Comparison of ENCODE assay signal across 9 mouse cellular contexts in the genomic region with DNA sequence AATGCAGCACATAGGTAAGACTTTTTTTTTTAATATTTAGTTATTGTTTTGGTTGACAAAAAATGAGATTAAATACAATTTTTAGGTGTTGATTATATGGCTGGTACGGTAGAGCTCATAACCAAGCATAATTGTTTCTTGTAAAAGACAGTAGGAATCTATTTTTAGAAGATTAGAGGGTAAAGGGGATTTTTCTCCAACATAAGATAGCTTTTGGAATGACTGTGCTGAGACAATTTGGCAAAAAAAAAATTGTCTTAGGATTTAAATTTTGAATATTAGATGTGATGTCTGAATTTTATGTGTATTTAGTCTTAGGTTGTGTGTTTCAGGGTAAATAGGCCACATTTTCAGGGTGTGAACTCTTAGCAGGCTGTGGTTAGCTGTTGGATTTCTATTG. TPM values are rescaled to one million over a fixed set of nuclear protein-coding genes. Genes with fewer than 3 reads are reported as not detected.
A peak's percentile ranks its signal among the peaks of the same experiment; 100 is the strongest.
DNase-seq lines count a peak whose midpoint lies in the region; ATAC-seq and TF ChIP-seq lines count a peak whose summit lies in the region.
"Had no signal": no experiment of that assay in that cellular context is flagged by ENCODE, and none has a peak within 500 bp of the region (broad histone marks: within the 10 kb centered on the region; RNA-seq: fewer than 3 reads in every experiment).

No protein-coding gene starts in this region.

- H3K36me3 ChIP-seq in kidney, adult 2 months (ENCODE audit: control insufficient read depth, insufficient read depth, low read length): peaks cover 5% of the 10 kb centered on the region; the same call in 1 of the 2 replicates
- H3K36me3 ChIP-seq in forebrain, embryonic 14.5 days (ENCODE audit: control insufficient read depth, insufficient read depth, low read length): peaks cover 12% of the 10 kb centered on the region
- peaks cover 8% of the 10 kb centered on the region; the same call in 1 of the 2 replicates for H3K36me3 ChIP-seq in midbrain, embryonic 14.5 days (ENCODE audit: control insufficient read depth, insufficient read depth, low read length)

- H3K27me3 ChIP-seq in kidney, adult 2 months (replicated peaks; ENCODE audit: control insufficient read depth, insufficient read depth, low read length): no peaks in the 10 kb centered on the region
- no peaks in the 10 kb centered on the region for H3K27me3 ChIP-seq in forebrain, embryonic 14.5 days (replicated peaks; ENCODE audit: control insufficient read depth, insufficient read depth, low read length)
- H3K27me3 ChIP-seq in midbrain, embryonic 14.5 days (ENCODE audit: control insufficient read depth, insufficient read depth, low read length): no peaks in the 10 kb centered on the region

- H3K4me2 ChIP-seq in forebrain, embryonic 14.5 days (ENCODE audit: low read length): peak overlapping the region; percentile 67
- H3K4me2 ChIP-seq in midbrain, embryonic 14.5 days (ENCODE audit: low read length): peak overlapping the region; percentile 78
- H3K4me2 ChIP-seq: liver, embryonic 11.5 days had no signal

- peaks cover 16% of the 10 kb centered on the region for H3K4me1 ChIP-seq in kidney, adult 2 months (ENCODE audit: control insufficient read depth, insufficient read depth, low read length)
- peaks cover 30% of the 10 kb centered on the region for H3K4me1 ChIP-seq in bone marrow macrophage, adult 2 months (ENCODE audit: control insufficient read depth, insufficient read depth, low read length)
- peaks cover 26% of the 10 kb centered on the region for H3K4me1 ChIP-seq in forebrain, embryonic 14.5 days (ENCODE audit: control insufficient read depth, insufficient read depth, low read length)
- H3K4me1 ChIP-seq in midbrain, embryonic 14.5 days (ENCODE audit: control insufficient read depth, insufficient read depth, low read length): peaks cover 22% of the 10 kb centered on the region

- H3K27ac ChIP-seq in kidney, adult 2 months (ENCODE audit: insufficient read depth, low read depth, low read length): no peak overlapping the region
- peak overlapping the region; percentile 32; the same call in 1 of the 2 replicates for H3K27ac ChIP-seq in bone marrow macrophage, adult 2 months (ENCODE audit: insufficient read depth, low read depth, low read length)
- H3K27ac ChIP-seq in forebrain, embryonic 14.5 days (ENCODE audit: low read depth, low read length): peak overlapping the region; percentile 98
- H3K27ac ChIP-seq in midbrain, embryonic 14.5 days (replicated peaks; ENCODE audit: low read depth, low read length): peak overlapping the region; percentile 95

- DNase-seq in kidney, adult 2 months: no peak
- DNase-seq in kidney, adult 9 months: no peak
- no peak for DNase-seq in forebrain, embryonic 14.5 days (ENCODE audit: low spot score)
- no peak for DNase-seq in midbrain, embryonic 14.5 days
- DNase-seq in right cerebral cortex, postnatal 10 days (ENCODE audit: low spot score in 2 of 2): no peak
- DNase-seq in embryo, embryonic 10 days (ENCODE audit: low spot score): no peak
- no peak for DNase-seq in left cerebral cortex, adult 18-20 months (ENCODE audit: low spot score in 2 of 2)

- H3K4me3 ChIP-seq in kidney, adult 2 months (ENCODE audit: insufficient read depth, low read depth, low read length): 0 out of 2 replicates have a peak overlapping the region, but pooled peaks have one; percentile 16
- peak overlapping the region; percentile 30; the same call in 1 of the 2 replicates for H3K4me3 ChIP-seq in bone marrow macrophage, adult 2 months (ENCODE audit: insufficient read depth, low read length)
- peak overlapping the region; percentile 35 for H3K4me3 ChIP-seq in forebrain, embryonic 14.5 days (ENCODE audit: low read depth, low read length)
- H3K4me3 ChIP-seq in midbrain, embryonic 14.5 days (replicated peaks; ENCODE audit: low read depth, low read length): peak overlapping the region; percentile 43

- H3K9ac ChIP-seq in forebrain, embryonic 14.5 days (ENCODE audit: low read length): peak overlapping the region; percentile 64
- peak overlapping the region; percentile 55 for H3K9ac ChIP-seq in midbrain, embryonic 14.5 days (replicated peaks; ENCODE audit: low read length)

- 46% methylated on average over 1 of the region's 1 CpGs for WGBS in kidney, adult 2 months
- WGBS in forebrain, embryonic 14.5 days: 26% methylated on average over 1 of the region's 1 CpGs
- WGBS in midbrain, embryonic 14.5 days: 46% methylated on average over 1 of the region's 1 CpGs

- no peak for ATAC-seq in forebrain, embryonic 14.5 days
- ATAC-seq in midbrain, embryonic 14.5 days (ENCODE audit: low FRiP score, low TSS enrichment): no peak

- no peaks in the 10 kb centered on the region for H3K9me3 ChIP-seq in forebrain, embryonic 14.5 days (replicated peaks; ENCODE audit: control insufficient read depth, low read length)
- H3K9me3 ChIP-seq in midbrain, embryonic 14.5 days (ENCODE audit: control insufficient read depth, low read length): no peaks in the 10 kb centered on the region

- TF ChIP-seq POLR2A in kidney, adult 2 months (IDR thresholded peaks at IDR 0.05; ENCODE audit: low read depth, low read length): no peak
- no peak for TF ChIP-seq POLR2A in bone marrow macrophage, adult 2 months (IDR thresholded peaks at IDR 0.05; ENCODE audit: borderline replicate concordance, low read depth, low read length)

- TF ChIP-seq CTCF in kidney, adult 2 months (conservative IDR thresholded peaks at IDR 0.05; ENCODE audit: insufficient read depth, insufficient read length, low read depth, low read length): no peak
- TF ChIP-seq CTCF in bone marrow macrophage, adult 2 months (IDR thresholded peaks at IDR 0.05; ENCODE audit: low read depth, low read length): no peak

RNA-seq across cellular contexts. Expression of a gene that starts 32.8 kb away (rescaled TPM):
- 3.0 and 3.6 TPM in 2 replicates for polyA plus RNA-seq in kidney, adult 2 months (2012; rRNA removed)
- polyA plus RNA-seq in bone marrow macrophage, adult 2 months (2012; ENCODE audit: insufficient read depth, insufficient read length, missing spikeins): 68.0 and 78.1 TPM in 2 replicates
- 34.1 and 48.5 TPM in 2 replicates for polyA plus RNA-seq in forebrain, embryonic 14.5 days (2014; fragmentation: Nextera tagmentation; extraction: Ambion mirVana)
- polyA plus RNA-seq in midbrain, embryonic 14.5 days (2014; fragmentation: Nextera tagmentation; extraction: Ambion mirVana): 42.3 and 44.7 TPM in 2 replicates
- total RNA-seq in left cerebral cortex, adult 18-20 months (2021): 10 to 100 TPM; 37.2 to 38.9 TPM
